Mouse (Mus musculus): ENCODE measurements around the gene Siah1a. TPM values are rescaled to one million over a fixed set of nuclear protein-coding genes. Genes with fewer than 3 reads are reported as not detected.
A peak's percentile ranks its signal among the peaks of the same experiment; 100 is the strongest.

Gene Siah1a
- total and polyA plus RNA-seq, 3 experiments = 10.9 to 17.7 (median 16.3) TPM

DNA sequence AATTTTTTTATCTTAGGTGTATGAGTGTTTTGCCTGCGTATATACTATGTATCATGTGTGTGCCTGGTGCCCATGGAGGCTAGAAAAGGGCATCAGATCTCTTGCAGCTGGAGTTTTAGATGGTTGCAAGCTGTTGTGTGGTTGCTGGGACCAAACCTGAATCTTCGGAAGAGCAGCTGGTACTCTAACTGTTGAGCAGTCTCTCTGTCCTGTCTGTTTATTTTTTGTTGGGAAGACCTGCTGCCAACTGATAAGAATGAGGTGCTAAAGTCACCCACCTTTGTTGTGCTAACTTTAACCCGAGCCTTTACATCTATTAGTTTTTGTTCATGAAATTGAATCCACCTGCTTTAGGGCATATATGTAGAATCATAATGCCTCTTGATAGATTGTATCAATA, 43.3 kb downstream of the Siah1a start:
- DNase-seq = no peak

DNA sequence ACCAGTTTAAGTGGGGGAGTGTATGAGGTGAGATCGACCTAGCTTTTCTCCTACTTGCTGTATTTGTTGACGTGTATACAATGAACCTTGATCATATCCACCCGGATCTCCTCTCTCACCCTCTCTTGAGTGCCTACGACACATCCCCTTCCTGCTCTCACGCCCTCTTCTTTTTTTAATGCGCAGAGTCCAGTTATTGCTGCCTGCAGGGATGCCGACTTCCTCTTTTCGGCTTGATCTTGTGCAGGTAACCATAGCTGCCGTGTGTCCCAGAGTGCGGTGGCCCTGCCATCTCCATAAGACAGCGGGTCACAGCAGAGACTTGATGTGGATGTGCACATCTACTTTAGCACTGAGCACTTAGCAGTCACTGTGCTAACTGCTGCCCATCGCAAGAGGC, 46.3 kb downstream of the Siah1a start:
- DNase-seq = no peak

DNA sequence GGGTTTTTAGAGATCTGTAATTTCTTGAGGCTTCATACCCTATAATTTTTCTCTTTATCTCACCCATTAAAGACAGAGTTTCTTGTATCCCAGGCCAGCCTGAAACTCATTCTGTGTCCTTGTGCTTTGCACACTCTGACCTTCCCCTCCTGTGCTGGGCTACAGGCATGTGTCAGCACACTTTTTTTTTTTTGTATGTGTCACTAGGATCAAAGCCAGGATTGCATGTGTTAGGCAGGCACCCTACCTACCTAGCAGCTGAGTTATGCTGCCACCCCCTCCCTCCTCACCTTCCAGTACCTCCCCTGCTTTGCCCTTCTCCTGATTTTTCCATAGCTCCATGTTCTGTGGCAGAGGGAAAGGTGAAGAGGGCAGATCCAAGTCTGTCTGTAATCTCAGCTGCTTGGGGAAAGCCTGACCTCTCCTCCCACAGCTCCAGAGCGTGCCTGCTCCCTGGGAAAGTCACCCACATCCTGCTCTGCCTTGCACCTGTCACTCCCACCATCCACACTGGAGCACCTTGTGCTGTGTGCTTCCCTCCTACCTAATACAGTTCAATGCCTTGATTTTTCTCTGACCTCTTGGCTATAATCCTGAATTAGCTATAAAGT, 46.8 kb downstream of the Siah1a start:
- DNase-seq = peak; percentile 70

DNA sequence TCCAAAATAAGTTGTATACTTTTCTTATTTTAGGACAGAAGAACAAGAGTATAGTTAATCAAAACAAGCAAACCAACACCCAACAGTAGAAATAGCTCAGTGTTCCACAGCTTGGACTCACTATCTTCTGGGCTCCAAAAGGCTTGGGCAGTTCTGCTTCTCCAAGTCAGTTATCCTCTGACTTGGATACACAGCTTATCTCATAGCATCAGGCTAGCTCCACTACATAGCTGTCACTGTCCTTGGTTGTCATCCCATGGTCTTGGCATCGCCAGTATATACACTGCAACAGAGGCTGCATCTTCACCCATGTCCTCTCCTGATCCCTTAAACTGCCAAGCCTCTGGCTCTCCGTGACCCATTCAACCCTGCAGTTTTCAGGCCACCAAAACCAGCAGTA, 50.0 kb downstream of the Siah1a start:
- no peak for DNase-seq

- DNase-seq = no peak
Measured at GRCm38 (mm10) chr8:86694011-86694410, 51.7 kb downstream of the Siah1a start.

DNA sequence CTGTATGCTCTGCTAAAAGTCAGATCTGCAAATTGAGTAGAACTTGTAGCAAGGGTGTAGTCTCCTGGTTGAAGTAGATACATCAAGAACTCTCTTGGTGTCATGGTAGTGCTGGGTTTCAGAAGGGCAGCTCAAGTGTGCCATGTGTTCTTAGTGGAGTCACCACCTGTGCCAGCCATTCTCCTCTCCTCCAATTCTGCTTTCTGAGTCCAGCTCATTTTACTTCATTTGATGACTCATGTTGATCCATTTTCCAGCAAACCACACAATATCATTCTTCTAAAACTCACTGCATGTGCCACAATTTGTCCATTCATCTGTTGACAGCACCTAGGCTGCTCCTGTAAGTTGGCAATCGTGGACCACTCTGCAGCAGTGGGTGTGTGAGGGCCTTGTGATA, 53.6 kb downstream of the Siah1a start:
- DNase-seq = no peak

DNA sequence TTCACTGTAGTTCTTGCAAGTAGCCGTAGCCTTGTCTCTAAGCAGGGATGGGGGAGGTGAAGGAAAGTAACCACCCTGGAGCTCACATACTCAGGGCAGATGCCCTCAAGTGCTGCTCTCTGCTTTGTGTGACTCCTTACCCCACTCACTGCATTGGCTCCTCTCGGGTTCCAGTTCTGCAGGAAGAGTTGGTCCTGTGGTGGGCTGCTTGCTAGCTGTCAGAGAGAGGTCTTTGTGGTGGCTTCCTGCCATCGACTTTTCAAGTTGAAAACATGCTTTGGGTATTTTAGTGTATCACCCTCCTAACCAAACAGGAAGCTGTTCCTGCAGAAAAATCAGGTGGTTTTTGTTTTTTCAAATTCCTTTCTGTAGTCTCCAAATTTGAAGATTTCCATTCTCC, 59.1 kb downstream of the Siah1a start:
- DNase-seq = no peak

Other genes with a start within 250 kb of the Siah1a start
- gene Abcc12, start 165.2 kb downstream of the Siah1a start, total RNA-seq (2021) = not detected
- 0.03 and 0.04 TPM in 2 replicates for gene Abcc12, start 165.2 kb downstream of the Siah1a start, polyA plus RNA-seq (2012; rRNA removed)
- 100 to 1,000 TPM; 116 to 150 TPM for gene Lonp2, start 121.9 kb downstream of the Siah1a start, total RNA-seq (2021)
- 245 and 253 TPM in 2 replicates for gene Lonp2, start 121.9 kb downstream of the Siah1a start, polyA plus RNA-seq (2012; rRNA removed)
- gene Gm10638, start 235 bp downstream of the Siah1a start, total RNA-seq (2021) = 1 to 10 TPM; 3.0 to 3.1 TPM
- 5.7 and 10.2 TPM in 2 replicates for gene Gm10638, start 235 bp downstream of the Siah1a start, polyA plus RNA-seq (2012; rRNA removed)
- gene N4bp1, start 139.3 kb upstream of the Siah1a start, total RNA-seq (2021) = 10 to 100 TPM; 23.2 to 45.6 TPM
- gene N4bp1, start 139.3 kb upstream of the Siah1a start, polyA plus RNA-seq (2012; rRNA removed) = 13.2 and 19.9 TPM in 2 replicates

Measured in adrenal gland, adult 2 months (tissue).